Mouse (Mus musculus): ENCODE results near the gene Gm26657. TPM values are rescaled to one million over a fixed set of nuclear protein-coding genes. Genes with fewer than 3 reads are reported as not detected.

Gene Gm26657
- total RNA-seq, 2 experiments from 2014 or later, result not detected

DNA sequence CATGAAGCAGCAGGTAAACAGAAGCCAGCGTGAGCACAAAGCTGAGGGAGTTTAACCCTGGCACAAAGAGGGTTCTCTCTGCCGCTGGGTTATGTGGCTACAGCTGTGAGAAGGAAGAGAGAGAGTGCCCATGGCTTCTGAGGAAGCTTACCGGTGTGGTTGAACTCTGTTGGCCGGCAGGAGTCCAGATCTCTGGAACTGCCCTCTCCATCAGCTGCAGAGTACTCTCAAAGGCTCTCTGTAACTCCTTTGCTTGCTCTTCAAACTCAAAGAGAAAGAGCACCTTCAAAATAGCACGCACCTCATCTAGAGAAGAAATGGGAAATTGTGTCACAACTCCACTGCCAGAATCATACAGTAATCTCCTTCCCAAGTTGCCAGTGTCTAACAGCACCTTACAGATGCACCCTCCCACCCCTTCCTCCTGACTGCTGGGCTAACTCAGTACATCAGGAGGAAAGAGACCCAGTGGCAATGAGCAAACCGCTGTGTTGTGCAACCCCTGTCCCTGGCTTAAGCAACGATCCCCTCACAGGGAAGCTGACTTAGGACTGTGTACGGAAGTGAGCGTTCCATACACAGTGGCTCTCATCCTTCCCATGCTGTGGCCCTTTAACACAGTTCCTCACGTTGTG, 17.2 kb downstream of the Gm26657 start:
- no peak for DNase-seq (ENCODE audit: low spot score in 2 of 2)

DNA sequence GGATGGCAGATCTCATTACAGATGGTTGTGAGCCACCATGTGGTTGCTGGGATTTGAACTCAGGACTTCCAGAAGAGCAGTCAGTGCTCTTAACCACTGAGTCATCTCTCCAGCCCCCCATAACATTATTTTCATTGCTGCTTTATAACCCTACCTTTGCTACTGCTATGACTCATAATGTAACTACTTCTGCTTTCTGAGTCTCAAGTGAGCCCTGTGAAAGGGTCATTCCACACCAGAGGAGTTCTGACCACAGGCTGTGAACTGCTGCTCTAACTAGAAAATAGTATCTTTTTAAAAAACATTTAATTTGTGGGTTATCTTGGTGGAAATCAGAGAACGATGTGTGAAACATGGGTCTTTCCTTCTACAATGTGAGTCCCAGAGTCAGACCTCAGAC, 17.8 kb downstream of the Gm26657 start:
- no peak for DNase-seq (ENCODE audit: low spot score in 2 of 2)

DNA sequence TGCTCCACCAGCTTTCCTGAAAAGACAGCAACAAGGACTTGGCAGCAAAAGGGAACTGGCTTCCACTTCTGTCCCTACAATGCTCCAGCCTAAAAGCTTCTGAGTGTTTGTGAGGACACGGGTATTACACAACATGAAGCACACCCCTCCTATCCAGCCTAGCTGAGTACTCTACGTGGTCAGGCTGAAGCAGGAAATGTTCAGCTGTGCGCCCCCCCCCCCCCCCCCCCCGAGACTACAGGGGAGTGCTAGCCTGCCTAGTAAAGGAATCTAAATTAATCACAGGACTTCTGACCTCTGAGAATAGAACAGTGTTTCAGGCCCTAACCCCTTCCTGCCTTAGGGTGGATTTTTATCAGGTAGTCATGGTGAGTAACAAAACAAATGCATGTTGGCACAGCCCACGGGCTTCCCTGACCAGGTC, 28.0 kb downstream of the Gm26657 start:
- DNase-seq (ENCODE audit: low spot score in 2 of 2), result peak in 1 of 2 experiments; percentile 19

DNA sequence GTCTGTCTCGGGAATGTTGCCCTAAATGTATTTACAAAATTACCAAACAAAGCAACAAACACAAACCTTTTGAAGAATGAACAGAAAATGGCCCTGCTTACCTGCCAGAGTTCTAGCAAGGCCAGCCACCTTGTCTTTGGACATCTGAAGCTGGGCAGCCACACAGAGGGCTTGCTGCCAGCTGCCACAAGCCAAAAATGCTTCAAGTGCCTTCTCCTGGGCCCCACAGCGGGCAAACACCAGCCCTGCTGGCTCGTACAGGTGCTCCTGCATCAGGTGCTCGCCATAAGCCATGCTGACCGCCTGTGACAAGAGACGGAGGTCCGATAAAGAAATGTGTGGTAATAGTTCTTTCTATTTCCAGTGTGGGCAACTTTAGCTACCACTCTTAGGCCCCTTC, 29.0 kb downstream of the Gm26657 start:
- no peak for DNase-seq (ENCODE audit: low spot score in 2 of 2)

DNA sequence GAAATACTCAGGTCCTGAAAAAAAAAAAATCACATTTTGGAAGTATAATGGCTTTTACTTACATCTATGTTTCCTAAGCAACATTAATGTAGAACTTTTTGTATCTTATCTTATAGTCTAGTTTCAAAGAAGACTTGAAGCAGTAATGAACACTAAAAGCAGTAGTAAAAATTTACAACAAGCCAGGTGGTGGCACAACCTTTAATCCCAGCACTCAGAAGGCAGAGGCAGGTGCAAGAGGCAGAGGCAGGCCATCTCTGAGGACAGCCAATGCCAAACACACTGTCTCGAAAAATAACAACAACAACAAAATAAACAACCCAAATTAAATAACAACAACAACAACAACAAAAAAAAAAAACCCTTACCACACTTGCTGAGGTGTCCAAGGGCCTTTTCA, 31.2 kb downstream of the Gm26657 start:
- DNase-seq (ENCODE audit: low spot score in 2 of 2), result no peak

Other genes with a start within 250 kb of the Gm26657 start
- under 1 TPM in 1 of 2 experiments, not detected in 1; 0.40 TPM for gene Actl7b, start 1.4 kb downstream of the Gm26657 start, total RNA-seq (2021)
- gene Actl7a, start 3.3 kb downstream of the Gm26657 start, total RNA-seq (2021), result not detected
- gene Elp1, start 62.3 kb downstream of the Gm26657 start, total RNA-seq (2021), result 10 to 100 TPM; 62.6 to 66.6 TPM
- gene Fam206a, start 62.3 kb downstream of the Gm26657 start, total RNA-seq (2021), result 10 to 100 TPM; 17.0 to 17.4 TPM
- gene Ctnnal1, start 125.1 kb downstream of the Gm26657 start, total RNA-seq (2021), result 10 to 100 TPM; 17.9 to 18.1 TPM
- gene Tmem245, start 207.4 kb downstream of the Gm26657 start, total RNA-seq (2021), result 10 to 100 TPM; 37.7 to 45.7 TPM